Mouse (Mus musculus) MEL-GATA-1-ER (cell line): ENCODE data around the gene Fras1.

Experiments used
- DNase-seq: peaks from one replicate; pipeline ENCODE4 v3.0.0-alpha.2; 2012; ENCODE audit warnings: low read depth; ENCODE audit errors: extremely low read depth

Gene Fras1

GRCm38 (mm10) chr5:96402555-96402954, 28.8 kb downstream of the Fras1 start:
- no peak for DNase-seq

- no peak for DNase-seq
Measured at GRCm38 (mm10) chr5:96405139-96405842, 31.5 kb downstream of the Fras1 start.

GRCm38 (mm10) chr5:96408291-96408690, 34.5 kb downstream of the Fras1 start:
- no peak for DNase-seq

GRCm38 (mm10) chr5:96412754-96413394, 39.1 kb downstream of the Fras1 start:
- DNase-seq, result no peak

- no peak for DNase-seq
Measured at GRCm38 (mm10) chr5:96417121-96417520, 43.4 kb downstream of the Fras1 start.

GRCm38 (mm10) chr5:96421550-96421949, 47.8 kb downstream of the Fras1 start:
- DNase-seq, result no peak

GRCm38 (mm10) chr5:96422716-96423115, 49.0 kb downstream of the Fras1 start:
- DNase-seq, result no peak

GRCm38 (mm10) chr5:96425391-96425790, 51.6 kb downstream of the Fras1 start:
- DNase-seq, result no peak

GRCm38 (mm10) chr5:96429532-96430141, 55.9 kb downstream of the Fras1 start:
- no peak for DNase-seq

- no peak for DNase-seq
Measured at GRCm38 (mm10) chr5:96437870-96438269, 64.1 kb downstream of the Fras1 start.

- DNase-seq, result no peak
Measured at GRCm38 (mm10) chr5:96439811-96440210, 66.1 kb downstream of the Fras1 start.

GRCm38 (mm10) chr5:96447460-96447859, 73.7 kb downstream of the Fras1 start:
- DNase-seq, result no peak

- no peak for DNase-seq
Measured at GRCm38 (mm10) chr5:96452027-96452426, 78.3 kb downstream of the Fras1 start.

GRCm38 (mm10) chr5:96453386-96453785, 79.6 kb downstream of the Fras1 start:
- DNase-seq, result no peak

GRCm38 (mm10) chr5:96454422-96454821, 80.7 kb downstream of the Fras1 start:
- no peak for DNase-seq

- no peak for DNase-seq
Measured at GRCm38 (mm10) chr5:96455241-96455640, 81.5 kb downstream of the Fras1 start.

GRCm38 (mm10) chr5:96457436-96457958, 83.7 kb downstream of the Fras1 start:
- DNase-seq, result no peak

- peak; percentile 4 for DNase-seq
Measured at GRCm38 (mm10) chr5:96459605-96460004, 85.8 kb downstream of the Fras1 start.

- no peak for DNase-seq
Measured at GRCm38 (mm10) chr5:96462197-96462596, 88.4 kb downstream of the Fras1 start.

GRCm38 (mm10) chr5:96466461-96466860, 92.7 kb downstream of the Fras1 start:
- no peak for DNase-seq

- no peak for DNase-seq
Measured at GRCm38 (mm10) chr5:96471995-96472394, 98.2 kb downstream of the Fras1 start.

- no peak for DNase-seq
Measured at GRCm38 (mm10) chr5:96475488-96475887, 101.7 kb downstream of the Fras1 start.
